Mouse (Mus musculus) MEL (cell line): ENCODE data around the gene Clpb.

Experiments
- BHLHE40 ChIP-seq: IDR thresholded peaks from 2 replicates; pipeline ENCODE4 v1.6.1; 2012; ENCODE audit warnings: low read depth, mild to moderate bottlenecking, inconsistent platforms, low read length, improper control_type of control experiment, borderline replicate concordance
- CTCF ChIP-seq, 3 experiments: IDR thresholded peaks in 2 of 3; conservative IDR thresholded peaks in 1 of 3; 2 replicates each; pipeline ENCODE4 v1.5.1; 2011 to 2012; ENCODE audit warnings: low read length in 3 of 3, low read depth in 2 of 3, mild to moderate bottlenecking in 2 of 3, improper control_type of control experiment in 1 of 3, inconsistent platforms in 1 of 3, mixed read lengths in 1 of 3, moderate library complexity in 1 of 3; ENCODE audit not compliant: control insufficient read depth in 1 of 3, insufficient read depth in 1 of 3, poor library complexity in 1 of 3, severe bottlenecking in 1 of 3
- E2F4 ChIP-seq: IDR thresholded peaks from 2 replicates; pipeline ENCODE4 v1.6.1; 2011; ENCODE audit warnings: low read depth, low read length, improper control_type of control experiment, borderline replicate concordance
- GATA1 ChIP-seq: IDR thresholded peaks from 2 replicates; pipeline ENCODE4 v1.6.1; 2011; ENCODE audit warnings: low read depth, low read length, improper control_type of control experiment
- KAT2A ChIP-seq: conservative IDR thresholded peaks from 2 replicates; pipeline ENCODE4 v1.6.1; 2012; ENCODE audit warnings: low read depth, low read length, improper control_type of control experiment, inconsistent platforms
- POLR2A ChIP-seq, 2 experiments: IDR thresholded peaks; 2 replicates each; pipeline ENCODE4 v1.6.1; 2011 to 2012; ENCODE audit warnings: low read length in 2 of 2, mild to moderate bottlenecking in 2 of 2, control low read depth in 1 of 2, improper control_type of control experiment in 1 of 2, low read depth in 1 of 2, moderate library complexity in 1 of 2; ENCODE audit not compliant: control insufficient read depth in 1 of 2, insufficient read depth in 1 of 2, poor library complexity in 1 of 2

- TF ChIP-seq POLR2A (IDR thresholded peaks at IDR 0.05; ENCODE audit: control insufficient read depth in 1 of 2, insufficient read depth in 1 of 2, low read depth in 1 of 2, low read length in 2 of 2, poor library complexity in 1 of 2) (no peak), CTCF (IDR thresholded peaks at IDR 0.05 in 2 of 3, conservative IDR thresholded peaks at IDR 0.05 in 1 of 3; ENCODE audit: control insufficient read depth in 1 of 3, insufficient read depth in 1 of 3, low read depth in 2 of 3, low read length in 3 of 3, poor library complexity in 1 of 3, severe bottlenecking in 1 of 3) (no peak), BHLHE40 (no peak), KAT2A (no peak), E2F4 (no peak), GATA1 (no peak)
These were observed 48.0 kb upstream of the Clpb start for GRCm38 (mm10) chr7:101615406-101615805.
